Mouse (Mus musculus) heart, postnatal 25 days (tissue): ENCODE measurements around the gene Gja1. TPM values are rescaled to one million over a fixed set of nuclear protein-coding genes. Genes with fewer than 3 reads are reported as not detected.

Experiments used
- DNase-seq: peaks from one replicate; pipeline ENCODE4 v3.0.0; 2022; ENCODE audit warnings: low spot score
- intact Hi-C: fragments of 180-260 bp; cut with DNase I; formaldehyde crosslinking; loops from one replicate; pipeline ENCODE4 v1.15.1; 2025
- total RNA-seq, 2 experiments: library from RNA; stranded (reverse); gene quantifications; 2 replicates each; pipeline ENCODE4 v1.2.3; 2021

Gene Gja1
- total RNA-seq, 2 experiments from 2014 or later: 402 to 446 TPM

- intact Hi-C loops: no loop called here
Observed at GRCm38 (mm10) chr10:56405934-56406333, 28.8 kb downstream of the Gja1 start.

GRCm38 (mm10) chr10:56406386-56407130, 29.4 kb downstream of the Gja1 start:
- DNase-seq: no peak
- intact Hi-C loops: no loop called here

More at GRCm38 (mm10) chr10:56405934-56406333, 28.8 kb downstream of the Gja1 start:
- no peak for DNase-seq

GRCm38 (mm10) chr10:56415894-56416570, 38.9 kb downstream of the Gja1 start:
- DNase-seq: no peak
- intact Hi-C loops: no loop called here

GRCm38 (mm10) chr10:56422518-56422917, 45.4 kb downstream of the Gja1 start:
- intact Hi-C loops: no loop called here
- DNase-seq: no peak

DNA sequence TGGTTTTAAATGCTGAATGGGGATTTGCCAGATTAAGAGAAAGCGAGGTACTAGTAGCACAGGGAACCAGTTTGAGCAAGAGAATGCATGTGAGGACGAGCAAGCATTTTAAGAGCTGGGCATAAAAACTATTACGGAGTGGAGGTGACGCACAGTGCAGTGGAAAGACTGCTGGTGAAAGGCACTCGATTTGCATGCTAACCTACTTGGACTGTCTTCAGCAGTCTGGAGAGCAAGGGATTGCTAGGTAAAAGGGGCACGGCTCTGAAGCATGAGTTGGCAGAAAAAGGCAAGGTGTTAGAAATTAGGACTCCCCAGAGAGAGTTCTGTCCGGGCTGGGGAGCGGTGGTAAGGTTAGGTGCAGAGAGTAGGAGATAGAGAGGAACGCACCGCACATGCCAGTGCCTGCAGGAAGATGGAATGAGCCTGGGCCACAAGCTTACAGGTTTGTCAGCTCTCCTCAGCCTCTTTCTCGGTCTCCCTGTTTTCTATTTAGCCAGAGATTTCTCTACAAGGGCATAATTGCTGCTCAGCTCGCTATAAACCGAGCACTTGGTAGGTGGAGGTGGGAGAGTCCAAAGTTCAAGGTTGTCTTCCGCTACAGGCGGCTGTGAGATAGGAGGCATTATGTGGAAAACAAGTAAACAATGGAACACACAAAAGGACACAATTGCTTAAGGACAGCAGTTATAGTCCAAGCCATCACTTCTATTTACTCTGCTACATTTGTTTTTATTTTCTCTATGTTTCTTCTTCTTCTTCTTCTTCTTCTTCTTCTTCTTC, 48.1 kb downstream of the Gja1 start:
- intact Hi-C loops: no loop called here
- no peak for DNase-seq

DNA sequence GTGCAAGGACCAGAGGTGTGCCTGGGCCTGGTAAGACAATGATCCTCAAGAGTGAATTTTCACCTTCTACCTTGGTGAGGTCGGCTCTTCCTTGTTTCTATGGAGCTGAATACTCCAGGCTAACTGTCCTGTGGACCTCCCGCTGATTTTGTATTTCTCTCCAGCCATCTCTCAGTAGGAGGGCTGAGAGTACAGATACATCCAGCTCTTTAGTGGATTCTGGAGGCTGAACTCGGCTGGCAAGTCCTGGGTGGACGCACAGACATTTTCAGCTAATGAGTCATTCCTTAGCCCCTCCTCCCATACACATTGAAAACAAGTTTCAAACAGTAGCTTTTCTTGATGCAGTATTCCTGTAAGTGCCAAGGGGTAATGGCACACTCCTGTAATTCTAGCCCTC, 49.2 kb downstream of the Gja1 start:
- DNase-seq: no peak
- intact Hi-C loops: no loop called here

DNA sequence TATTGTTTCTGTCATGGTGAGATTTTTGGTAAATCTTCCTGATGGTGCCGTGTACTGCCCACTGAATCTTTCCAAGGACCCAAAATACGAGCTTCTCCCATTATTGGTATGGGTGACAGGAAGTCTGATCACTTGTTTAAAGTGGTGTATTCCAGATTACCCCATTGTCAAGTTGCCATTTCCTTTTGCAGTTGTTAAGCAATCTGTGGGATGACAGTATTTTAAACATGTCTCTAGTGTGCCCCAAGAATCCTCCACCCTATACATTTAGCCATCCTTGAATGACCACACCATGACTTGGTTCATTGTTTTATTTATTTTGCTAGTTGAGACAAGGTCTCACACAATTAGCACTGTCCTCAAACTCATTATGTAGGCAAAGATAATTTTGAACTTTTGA, 50.3 kb downstream of the Gja1 start:
- intact Hi-C loops: no loop called here
- DNase-seq: no peak

DNA sequence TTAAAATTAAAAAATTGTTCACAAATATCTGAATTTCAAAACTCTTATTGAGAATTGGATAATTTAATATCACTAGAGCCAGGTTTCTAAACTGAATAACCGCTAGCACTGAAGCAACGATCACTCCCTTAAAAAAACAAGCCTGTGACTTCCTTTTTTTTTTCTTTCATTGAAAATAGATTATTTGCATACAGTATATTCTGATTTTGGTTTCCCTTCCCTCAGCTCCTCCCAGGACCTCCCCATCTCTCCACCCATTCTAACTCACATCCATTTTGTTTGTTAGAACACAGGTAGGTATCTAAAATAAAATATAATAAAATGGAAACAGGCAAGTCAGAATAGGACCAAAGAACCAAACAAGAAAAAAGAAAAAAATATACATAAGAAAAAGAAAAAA, 50.7 kb downstream of the Gja1 start:
- intact Hi-C loops: no loop called here
- DNase-seq: no peak

DNA sequence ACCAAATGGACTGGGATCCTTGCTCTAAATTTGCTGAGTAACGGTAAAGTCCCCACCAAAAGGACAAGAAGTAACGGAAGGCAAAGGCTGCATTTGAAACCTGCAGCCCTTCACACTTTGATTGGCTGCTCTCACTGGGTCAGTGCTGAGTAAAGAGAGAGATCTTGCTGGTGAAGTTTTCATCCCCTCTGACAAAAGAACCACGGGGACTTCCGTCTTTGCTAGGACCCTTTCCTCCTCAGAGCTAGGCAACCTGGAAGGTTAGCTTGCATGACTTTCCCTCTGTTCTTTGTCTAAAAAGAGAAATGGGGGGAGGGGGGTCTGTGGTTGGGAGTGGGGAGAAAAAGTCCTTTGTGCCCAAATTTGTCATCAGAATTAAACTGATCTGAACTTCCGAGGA, 51.9 kb downstream of the Gja1 start:
- intact Hi-C loops: no loop called here
- DNase-seq: no peak

DNA sequence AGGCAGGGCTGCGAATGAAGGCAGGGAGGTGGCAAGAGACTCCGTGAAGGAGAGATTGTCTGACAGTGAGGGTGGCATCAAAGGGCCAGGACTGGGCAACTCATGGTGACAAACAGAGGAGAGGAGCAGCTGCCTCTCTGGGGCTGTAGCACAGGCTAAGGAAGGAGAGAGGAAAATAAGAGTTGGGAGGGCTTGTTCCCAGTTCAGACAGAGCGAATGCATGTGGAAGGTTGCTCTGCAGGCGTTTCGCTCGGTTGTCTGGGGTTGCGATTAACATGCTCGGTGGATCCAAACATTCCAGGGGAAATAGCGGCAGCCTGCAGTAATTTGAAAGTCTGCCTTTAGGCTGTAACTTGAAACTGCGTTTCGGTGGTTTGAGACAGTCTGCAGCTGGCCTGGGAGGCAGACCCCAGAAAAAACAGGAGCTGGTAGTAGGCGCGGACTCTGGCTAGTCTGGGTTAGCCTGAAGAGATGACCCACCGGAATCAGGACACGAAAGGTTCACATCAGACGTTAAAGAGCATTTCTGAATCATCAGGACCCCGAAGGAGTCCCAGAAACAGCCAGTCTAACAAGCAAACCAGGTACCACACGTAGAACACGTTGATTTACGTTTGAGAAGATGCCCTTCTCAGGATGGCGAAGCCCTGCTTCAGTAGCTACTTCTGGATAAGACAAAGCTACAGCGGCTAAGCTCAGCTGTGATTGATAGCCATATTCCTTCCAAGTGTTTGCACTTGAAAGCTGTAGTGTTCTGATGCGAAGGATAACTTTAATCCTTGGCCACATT, 54.7 kb downstream of the Gja1 start:
- DNase-seq: no peak

GRCm38 (mm10) chr10:56432390-56432709, 55.2 kb downstream of the Gja1 start:
- intact Hi-C loops: no loop called here
- no peak for DNase-seq

More for the DNA sequence above, 54.7 kb downstream of the Gja1 start:
- intact Hi-C loops: no loop called here

DNA sequence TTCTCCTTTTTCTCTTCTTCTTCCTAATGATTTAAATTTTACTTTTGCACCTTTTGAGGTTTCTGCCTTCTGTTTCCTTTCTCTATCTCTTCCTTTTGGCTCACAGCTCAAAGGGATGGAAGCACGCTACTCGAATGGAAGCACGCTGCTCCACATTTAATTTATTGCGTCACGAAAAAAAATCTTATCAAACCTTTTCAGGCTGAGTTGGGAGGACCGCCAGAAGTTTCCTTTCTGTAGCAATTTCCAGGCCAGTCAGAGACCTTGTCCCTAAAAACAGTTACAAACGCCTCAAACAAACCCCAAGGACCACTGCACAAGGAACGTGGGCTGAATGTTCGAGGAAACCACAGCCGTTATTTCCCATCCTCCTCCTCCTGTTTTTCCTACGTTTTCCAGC, 60.2 kb downstream of the Gja1 start:
- DNase-seq: no peak
- intact Hi-C loops: no loop called here

GRCm38 (mm10) chr10:56439638-56440037, 62.5 kb downstream of the Gja1 start:
- intact Hi-C loops: no loop called here
- no peak for DNase-seq

- DNase-seq: no peak
- intact Hi-C loops: no loop called here
Observed at GRCm38 (mm10) chr10:56444457-56444856, 67.3 kb downstream of the Gja1 start.

- intact Hi-C loops: no loop called here
- no peak for DNase-seq
Observed at GRCm38 (mm10) chr10:56449030-56449429, 71.9 kb downstream of the Gja1 start.

Other genes with a start within 250 kb of the Gja1 start
- 1 to 10 TPM; 3.7 to 4.2 TPM for gene Tbc1d32, start 148.6 kb upstream of the Gja1 start, total RNA-seq